Mouse (Mus musculus): Measurements from ENCODE around the gene Gm21093.
"Not testable (repeated sequence)": the region's sequence is repeated elsewhere in the genome, so short reads cannot be mapped to it uniquely, and the experiment has no call there.

The Gm21093 gene

DNA sequence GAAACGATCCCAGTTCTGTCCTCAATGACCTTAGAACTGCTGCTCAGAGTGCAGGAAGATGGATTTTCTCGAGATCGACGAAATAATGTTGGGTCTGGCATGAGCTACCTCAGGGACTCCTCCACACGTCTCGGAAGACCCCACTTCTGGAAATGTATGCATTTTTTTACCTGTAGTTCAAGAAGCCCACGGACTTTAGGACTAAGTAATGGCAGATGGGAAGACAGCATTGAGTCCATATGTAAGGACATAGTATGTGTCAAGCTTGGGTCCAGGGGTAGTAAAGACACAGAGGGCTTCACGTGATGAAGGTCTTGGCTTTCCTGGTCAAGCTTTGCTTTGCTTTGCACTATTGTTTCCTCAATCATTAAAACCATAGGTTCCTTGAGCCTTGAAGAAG lies at the start of gene Gm21093:
TSS of gene Gm21093 (minus strand) at position 101 of the 400 bp plus-strand sequence.
- DNase-seq (ENCODE audit: low spot score): not testable (repeated sequence)

Measured in testis, postnatal 14 days (tissue).